Mouse (Mus musculus) left cerebral cortex, adult 8-10 months (tissue): Measurements from ENCODE around the gene Nat10. TPM values are rescaled to one million over a fixed set of nuclear protein-coding genes. Genes with fewer than 3 reads are reported as not detected.

Experiments
- DNase-seq, 2 experiments: peaks; one replicate each; pipeline ENCODE4 v3.0.0; 2022; ENCODE audit warnings: low spot score in 2 of 2
- total RNA-seq, 4 experiments: library from RNA; stranded (reverse); gene quantifications; 2 replicates each; pipeline ENCODE4 v1.2.4; 2022

Gene Nat10
- total RNA-seq, 4 experiments from 2014 or later = 29.8 to 39.8 (median 36.5) TPM

- DNase-seq = peak in 1 of 2 experiments; percentile 6
These were observed 15.0 kb downstream of the Nat10 start for GRCm38 (mm10) chr2:103746096-103746495.

- DNase-seq = no peak
These were observed 15.6 kb downstream of the Nat10 start for GRCm38 (mm10) chr2:103745481-103745880.

GRCm38 (mm10) chr2:103743988-103744387, 17.1 kb downstream of the Nat10 start:
- DNase-seq = no peak

- DNase-seq = no peak
These were observed 17.5 kb downstream of the Nat10 start for GRCm38 (mm10) chr2:103743536-103743935.

- DNase-seq = no peak
These were observed 18.2 kb downstream of the Nat10 start for GRCm38 (mm10) chr2:103742821-103743220.

GRCm38 (mm10) chr2:103731423-103731822, 29.6 kb downstream of the Nat10 start:
- DNase-seq = no peak

- peak; percentile 24 to 86 for DNase-seq
These were observed 30.1 kb downstream of the Nat10 start for GRCm38 (mm10) chr2:103730999-103731398.

GRCm38 (mm10) chr2:103728027-103728540, 33.0 kb downstream of the Nat10 start:
- DNase-seq = no peak

GRCm38 (mm10) chr2:103724521-103724920, 36.5 kb downstream of the Nat10 start:
- DNase-seq = no peak

- no peak for DNase-seq
These were observed 41.8 kb downstream of the Nat10 start for GRCm38 (mm10) chr2:103719292-103719646.

GRCm38 (mm10) chr2:103718594-103719291, 42.3 kb downstream of the Nat10 start:
- peak; percentile 44 to 46 for DNase-seq

GRCm38 (mm10) chr2:103714412-103714811, 46.7 kb downstream of the Nat10 start:
- DNase-seq = no peak

- DNase-seq = no peak
These were observed 47.2 kb downstream of the Nat10 start for GRCm38 (mm10) chr2:103713831-103714230.

GRCm38 (mm10) chr2:103710849-103711248, 50.2 kb downstream of the Nat10 start:
- no peak for DNase-seq

GRCm38 (mm10) chr2:103707056-103707776, 53.9 kb downstream of the Nat10 start:
- no peak for DNase-seq

GRCm38 (mm10) chr2:103706226-103706625, 54.8 kb downstream of the Nat10 start:
- peak; percentile 34 to 82 for DNase-seq

GRCm38 (mm10) chr2:103705826-103706225, 55.2 kb downstream of the Nat10 start:
- no peak for DNase-seq

- no peak for DNase-seq
These were observed 57.2 kb downstream of the Nat10 start for GRCm38 (mm10) chr2:103703865-103704264.

GRCm38 (mm10) chr2:103703336-103703735, 57.7 kb downstream of the Nat10 start:
- no peak for DNase-seq

- no peak for DNase-seq
These were observed 60.6 kb downstream of the Nat10 start for GRCm38 (mm10) chr2:103700514-103700913.

- DNase-seq = no peak
These were observed 64.9 kb downstream of the Nat10 start for GRCm38 (mm10) chr2:103696177-103696576.

- DNase-seq = no peak
These were observed 66.1 kb downstream of the Nat10 start for GRCm38 (mm10) chr2:103694777-103695563.
